9 mouse cellular contexts compared by ENCODE assay signal in genomic region chrX:92342924-92343323, GRCm38 (mm10).
DNase-seq lines count a peak whose midpoint lies in the region; ATAC-seq and TF ChIP-seq lines count a peak whose summit lies in the region.
"Had no signal": no experiment of that assay in that cellular context is flagged by ENCODE, and none has a peak within 500 bp of the region (broad histone marks: within the 10 kb centered on the region; RNA-seq: fewer than 3 reads in every experiment).

No protein-coding gene starts in this region.

- no peak overlapping the region for H3K27ac ChIP-seq in gastrocnemius, adult 2 months
- H3K27ac ChIP-seq: neural tube, embryonic 12.5 days had no signal

- ATAC-seq in granulocyte monocyte progenitor cell, adult 5-6 weeks (replicated peaks; ENCODE audit: poor library complexity, severe bottlenecking): peak; percentile 58; the same call in 1 of the 2 replicates
- no peak for ATAC-seq in frontal cortex, adult (ENCODE audit: low TSS enrichment)

- no peak overlapping the region for H3K4me3 ChIP-seq in gastrocnemius, adult 2 months
- H3K4me3 ChIP-seq: neural tube, embryonic 12.5 days had no signal

- intact Hi-C loops in gastrocnemius, adult 2 months (cut with DNase I): no loop called here

- peak; percentile 20 for DNase-seq in gastrocnemius, adult 2 months
- DNase-seq in gastrocnemius, postnatal 25 days: no peak
- peak; percentile 7 for DNase-seq in ovary, postnatal 10 days (ENCODE audit: low spot score)
- DNase-seq in ovary, adult 18-20 months (ENCODE audit: low spot score): no peak
- peak; percentile 17 for DNase-seq in brain, adult 2 months (ENCODE audit: low read depth, low spot score)
- DNase-seq in lung, postnatal 36 days: peak; percentile 54

- TF ChIP-seq CTCF in gastrocnemius, adult 2 months (IDR thresholded peaks at IDR 0.05): peak; percentile 76

Comparison
In these comparisons a context has a peak if more than half of its experiments do, and no peak if none do; other contexts are left out.
1. DNase-seq: peak in gastrocnemius, adult 2 months (single experiment), ovary, postnatal 10 days (single experiment), brain, adult 2 months (single experiment) and lung, postnatal 36 days (single experiment); none in gastrocnemius, postnatal 25 days (single experiment) and ovary, adult 18-20 months (single experiment).